Mouse (Mus musculus): ENCODE data around the gene Itga9. TPM values are rescaled to one million over a fixed set of nuclear protein-coding genes. Genes with fewer than 3 reads are reported as not detected.

Gene Itga9
- polyA plus RNA-seq, 1 experiment, result not detected

DNA sequence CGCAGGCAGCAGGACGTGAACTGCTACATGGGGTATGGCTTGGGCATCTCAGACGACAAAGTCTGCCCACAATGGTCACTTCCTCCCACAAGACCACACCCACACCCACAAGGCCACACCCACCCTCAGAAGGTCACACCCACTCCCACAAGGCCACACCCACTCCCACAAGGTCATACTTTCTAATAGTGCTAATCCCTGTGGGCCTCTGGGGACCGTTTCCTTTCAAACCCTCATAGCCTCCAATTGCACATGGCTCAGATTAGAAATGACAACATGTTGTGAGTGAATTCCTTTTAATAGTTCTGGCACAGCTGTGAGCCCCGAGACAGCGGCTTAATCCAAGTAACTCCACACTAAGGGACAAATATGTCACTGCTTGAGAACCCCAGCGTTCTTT is 280.7 kb downstream of the Itga9 start:
- TF ChIP-seq POLR2A (IDR thresholded peaks at IDR 0.05; ENCODE audit: insufficient read depth, low read depth, low read length), result no peak
- no peak for TF ChIP-seq CTCF (IDR thresholded peaks at IDR 0.05; ENCODE audit: insufficient read depth, low read depth, low read length)
- no peaks in the 10 kb centered on the region for H3K4me1 ChIP-seq (ENCODE audit: control insufficient read depth, insufficient read depth, low read length)
- no peak overlapping the region for H3K4me3 ChIP-seq (ENCODE audit: insufficient read depth, low read depth, low read length)
- WGBS, result 80% methylated on average over 7 of the region's 7 CpGs
- H3K27ac ChIP-seq (ENCODE audit: insufficient read depth, low read depth, low read length), result no peak overlapping the region

DNA sequence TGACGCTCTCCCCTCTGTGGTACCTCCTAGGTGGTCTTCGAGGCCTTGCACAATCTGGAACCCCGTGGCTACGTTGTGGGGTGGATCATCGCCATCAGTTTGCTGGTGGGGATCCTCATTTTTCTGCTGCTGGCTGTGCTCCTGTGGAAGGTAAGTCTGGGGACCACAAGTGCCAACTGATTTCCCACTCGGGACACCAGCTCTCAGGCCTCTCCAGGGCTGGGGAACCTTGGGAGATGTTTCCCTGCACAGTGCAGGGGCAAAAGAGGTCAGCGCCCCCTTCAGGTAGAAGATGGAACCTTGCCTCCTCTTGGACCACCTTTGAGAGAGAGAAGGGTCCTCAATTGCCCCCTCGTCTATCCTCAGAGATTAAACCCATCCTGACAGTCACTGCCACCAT is 281.2 kb downstream of the Itga9 start:
- TF ChIP-seq CTCF (IDR thresholded peaks at IDR 0.05; ENCODE audit: insufficient read depth, low read depth, low read length) (no peak), POLR2A (IDR thresholded peaks at IDR 0.05; ENCODE audit: insufficient read depth, low read depth, low read length) (no peak)
- Histone ChIP-seq H3K27ac (ENCODE audit: insufficient read depth, low read depth, low read length) (no peak overlapping the region), H3K4me1 (ENCODE audit: control insufficient read depth, insufficient read depth, low read length) (no peaks in the 10 kb centered on the region), H3K4me3 (ENCODE audit: insufficient read depth, low read depth, low read length) (no peak overlapping the region)
- WGBS, result 89% methylated on average over 8 of the region's 8 CpGs

DNA sequence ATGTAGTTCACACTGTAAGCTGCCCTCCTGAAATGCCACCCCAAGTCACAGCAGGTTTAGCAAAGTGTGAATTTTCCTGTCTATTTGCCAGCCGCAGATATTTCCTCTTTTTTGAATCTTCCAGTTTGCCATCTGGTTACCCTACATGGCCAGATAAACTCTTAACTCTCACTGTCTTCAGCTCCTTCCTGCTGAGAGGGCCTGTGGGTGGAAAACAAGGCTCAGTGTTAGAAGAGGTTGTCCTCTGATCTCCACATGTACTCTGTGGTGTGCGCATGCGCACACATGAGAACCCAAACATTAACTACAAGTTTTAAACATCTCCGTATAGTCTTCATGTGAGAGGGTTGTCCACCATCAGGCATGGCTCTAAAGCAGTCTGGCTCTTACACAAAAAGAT is 283.7 kb downstream of the Itga9 start:
- 86% methylated on average over 4 of the region's 4 CpGs for WGBS
- TF ChIP-seq POLR2A (IDR thresholded peaks at IDR 0.05; ENCODE audit: insufficient read depth, low read depth, low read length), result no peak
- Histone ChIP-seq H3K27ac (ENCODE audit: insufficient read depth, low read depth, low read length) (no peak overlapping the region), H3K4me1 (ENCODE audit: control insufficient read depth, insufficient read depth, low read length) (no peaks in the 10 kb centered on the region), H3K4me3 (ENCODE audit: insufficient read depth, low read depth, low read length) (no peak overlapping the region)

DNA sequence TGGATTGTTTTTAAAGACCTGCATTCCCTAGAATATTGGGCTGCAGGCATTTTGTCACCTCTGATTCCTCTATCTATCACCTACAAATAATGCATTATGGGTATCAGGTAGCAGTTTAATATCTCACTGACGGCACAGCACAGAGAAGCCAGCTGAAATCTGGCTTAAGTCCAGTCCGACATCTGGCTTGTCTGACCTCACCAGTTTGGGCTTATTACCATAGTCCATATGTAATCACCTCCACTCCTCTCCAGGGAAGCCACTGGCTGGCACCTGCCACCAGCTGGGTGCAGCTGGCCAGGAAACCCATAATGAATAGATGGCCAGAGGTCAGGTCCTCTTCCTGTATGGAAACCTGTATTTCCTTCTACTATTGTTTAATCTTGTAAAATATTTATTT is 284.2 kb downstream of the Itga9 start:
- Histone ChIP-seq H3K4me3 (ENCODE audit: insufficient read depth, low read depth, low read length) (no peak overlapping the region), H3K27ac (ENCODE audit: insufficient read depth, low read depth, low read length) (no peak overlapping the region), H3K4me1 (ENCODE audit: control insufficient read depth, insufficient read depth, low read length) (no peaks in the 10 kb centered on the region)
- TF ChIP-seq CTCF (IDR thresholded peaks at IDR 0.05; ENCODE audit: insufficient read depth, low read depth, low read length), result no peak
- no peak for TF ChIP-seq POLR2A (IDR thresholded peaks at IDR 0.05; ENCODE audit: insufficient read depth, low read depth, low read length)
- WGBS, result 88% methylated on average over 2 of the region's 2 CpGs

DNA sequence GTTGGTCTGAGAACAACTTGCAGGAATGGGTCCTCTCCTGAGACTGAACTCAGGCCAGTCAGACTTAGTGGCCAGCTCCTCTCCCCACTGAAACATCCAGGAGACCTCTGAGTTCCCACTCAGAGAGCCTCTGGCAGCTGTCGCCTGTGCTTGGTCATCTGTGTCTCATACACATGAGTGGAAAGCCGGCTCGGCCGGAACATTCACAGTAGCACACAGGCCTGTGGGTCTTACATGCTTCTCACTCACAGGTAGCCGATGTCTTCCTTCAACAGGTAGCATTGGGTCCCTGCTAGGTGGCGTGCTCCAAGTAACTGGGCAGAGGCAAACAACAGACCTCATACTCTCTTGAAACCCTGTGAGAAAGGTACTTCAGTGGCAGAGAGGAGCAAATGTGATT is 284.6 kb downstream of the Itga9 start:
- Histone ChIP-seq H3K27ac (ENCODE audit: insufficient read depth, low read depth, low read length) (no peak overlapping the region), H3K4me1 (ENCODE audit: control insufficient read depth, insufficient read depth, low read length) (no peaks in the 10 kb centered on the region), H3K4me3 (ENCODE audit: insufficient read depth, low read depth, low read length) (no peak overlapping the region)
- TF ChIP-seq POLR2A (IDR thresholded peaks at IDR 0.05; ENCODE audit: insufficient read depth, low read depth, low read length) (no peak), CTCF (IDR thresholded peaks at IDR 0.05; ENCODE audit: insufficient read depth, low read depth, low read length) (no peak)
- WGBS, result 94% methylated on average over 6 of the region's 6 CpGs

DNA sequence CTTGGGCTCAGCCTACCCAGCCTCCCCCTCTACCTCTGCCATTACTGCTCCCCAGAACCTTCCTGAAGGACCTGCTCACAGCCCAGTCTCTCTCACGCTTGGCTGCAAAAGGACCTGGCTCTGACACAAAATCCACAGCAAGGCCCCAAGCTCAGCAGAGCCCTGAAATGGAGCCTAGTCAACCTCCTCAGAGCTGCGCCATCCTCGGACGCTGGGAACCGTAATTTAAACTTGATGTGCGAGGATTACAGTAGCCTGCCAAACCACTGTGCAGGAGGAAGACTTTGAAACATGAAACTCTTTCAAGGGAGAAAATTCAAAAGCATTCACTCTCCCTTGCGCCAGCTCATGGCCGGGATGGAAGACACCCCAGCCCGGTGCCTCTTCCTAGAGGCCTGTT is 285.1 kb downstream of the Itga9 start:
- no peak for TF ChIP-seq POLR2A (IDR thresholded peaks at IDR 0.05; ENCODE audit: insufficient read depth, low read depth, low read length)
- no peak for TF ChIP-seq CTCF (IDR thresholded peaks at IDR 0.05; ENCODE audit: insufficient read depth, low read depth, low read length)
- WGBS, result 71% methylated on average over 9 of the region's 9 CpGs
- no peak overlapping the region for H3K27ac ChIP-seq (ENCODE audit: insufficient read depth, low read depth, low read length)
- H3K4me1 ChIP-seq (ENCODE audit: control insufficient read depth, insufficient read depth, low read length), result no peaks in the 10 kb centered on the region
- no peak overlapping the region for H3K4me3 ChIP-seq (ENCODE audit: insufficient read depth, low read depth, low read length)

DNA sequence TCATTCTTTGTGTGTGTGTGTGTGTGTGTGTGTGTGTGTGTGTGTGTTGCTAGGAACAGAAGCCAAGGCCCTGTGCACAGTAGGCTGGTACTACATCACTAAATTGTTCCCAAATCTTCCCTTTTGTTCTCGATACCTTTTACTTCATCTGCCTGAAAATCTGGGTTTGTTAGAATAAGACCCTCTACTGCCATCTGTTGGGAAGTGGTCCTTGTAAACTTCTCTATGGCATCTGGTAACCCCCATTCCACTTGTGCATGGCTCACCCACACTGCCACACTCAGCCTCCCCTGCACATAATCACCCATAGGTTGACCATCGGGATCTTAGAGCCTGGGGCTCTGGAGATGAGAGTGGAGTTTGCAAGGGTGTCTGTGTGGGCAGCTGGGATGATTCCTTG is 288.6 kb downstream of the Itga9 start:
- H3K4me1 ChIP-seq (ENCODE audit: control insufficient read depth, insufficient read depth, low read length), result no peaks in the 10 kb centered on the region
- 69% methylated on average over 2 of the region's 2 CpGs for WGBS
- H3K4me3 ChIP-seq (ENCODE audit: insufficient read depth, low read depth, low read length), result no peak overlapping the region
- no peak for TF ChIP-seq POLR2A (IDR thresholded peaks at IDR 0.05; ENCODE audit: insufficient read depth, low read depth, low read length)
- TF ChIP-seq CTCF (IDR thresholded peaks at IDR 0.05; ENCODE audit: insufficient read depth, low read depth, low read length), result no peak
- H3K27ac ChIP-seq (ENCODE audit: insufficient read depth, low read depth, low read length), result no peak overlapping the region

DNA sequence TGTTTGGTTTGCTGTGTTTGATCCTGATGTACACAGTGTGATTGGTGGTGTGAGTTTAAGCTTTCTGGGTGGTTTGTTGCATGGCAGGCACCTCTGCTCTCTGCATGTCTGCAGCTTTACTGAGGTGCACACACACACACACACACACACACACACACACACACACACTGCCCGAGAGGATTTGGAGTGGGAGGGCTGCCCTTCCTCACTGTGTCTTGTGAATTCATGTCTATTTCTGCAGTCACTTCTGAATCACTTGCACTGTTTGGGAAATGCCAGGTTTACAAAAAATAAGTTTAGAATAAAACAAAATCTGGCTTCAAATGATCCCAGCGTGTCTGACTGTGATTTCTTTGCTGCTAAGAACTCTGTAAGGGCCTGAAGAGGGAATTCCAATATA is 294.2 kb downstream of the Itga9 start:
- H3K27ac ChIP-seq (ENCODE audit: insufficient read depth, low read depth, low read length), result no peak overlapping the region
- TF ChIP-seq POLR2A (IDR thresholded peaks at IDR 0.05; ENCODE audit: insufficient read depth, low read depth, low read length) (no peak), CTCF (IDR thresholded peaks at IDR 0.05; ENCODE audit: insufficient read depth, low read depth, low read length) (no peak)
- no peak overlapping the region for H3K4me3 ChIP-seq (ENCODE audit: insufficient read depth, low read depth, low read length)
- 63% methylated on average over 2 of the region's 2 CpGs for WGBS
- H3K4me1 ChIP-seq (ENCODE audit: control insufficient read depth, insufficient read depth, low read length), result no peaks in the 10 kb centered on the region

DNA sequence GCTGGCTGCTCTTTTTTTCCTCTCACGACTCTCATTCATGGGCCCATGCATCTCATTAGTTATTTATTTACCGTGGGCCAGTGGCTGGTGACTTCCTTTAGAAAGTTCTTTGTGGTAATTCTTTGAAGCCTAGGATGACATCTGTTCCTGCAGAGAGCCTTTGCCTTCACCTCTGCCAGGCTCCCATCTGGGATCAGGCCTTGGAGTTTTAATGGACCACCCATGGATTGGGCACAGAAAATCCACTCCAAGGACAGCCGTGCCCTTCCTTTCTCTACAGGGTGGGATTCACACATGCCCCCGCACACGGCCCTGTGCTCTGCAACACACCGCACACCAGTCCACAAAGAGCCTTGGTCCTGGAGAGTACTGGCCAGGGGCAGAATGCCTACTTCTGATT is 295.4 kb downstream of the Itga9 start:
- no peak overlapping the region for H3K4me3 ChIP-seq (ENCODE audit: insufficient read depth, low read depth, low read length)
- 46% methylated on average over 6 of the region's 6 CpGs for WGBS

DNA sequence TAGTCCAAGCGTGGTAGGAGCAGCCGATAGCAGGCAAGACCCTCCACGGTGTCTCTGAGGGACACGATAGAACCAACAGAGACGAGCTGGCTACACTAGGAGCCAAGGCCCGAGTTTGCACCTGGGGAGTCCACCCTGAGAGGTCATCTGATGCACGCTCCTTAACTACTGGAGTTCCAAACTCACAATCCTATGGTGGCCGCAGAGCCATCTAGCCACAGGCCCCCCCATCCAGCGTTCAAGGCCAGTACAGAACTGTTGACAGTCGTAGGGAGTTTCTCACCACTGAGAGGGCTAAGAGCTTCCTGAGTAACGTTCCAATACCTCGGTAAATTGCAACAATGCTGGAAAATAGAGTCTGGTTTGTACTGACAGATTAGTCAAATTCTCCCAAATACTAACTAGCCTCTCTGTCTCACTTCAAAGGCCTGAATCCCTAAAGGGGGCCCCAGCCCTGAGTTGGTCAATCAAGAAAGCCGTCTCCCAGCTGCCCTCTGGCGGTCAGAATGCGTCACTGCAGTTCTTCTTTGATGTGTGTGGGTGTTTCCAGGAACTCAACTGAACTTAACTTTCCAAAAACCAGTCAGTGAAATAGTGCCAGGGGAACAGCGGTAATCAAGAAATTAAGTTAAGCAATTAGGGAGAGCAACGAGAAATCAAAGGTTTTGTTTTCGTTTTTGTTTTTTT is 301.6 kb downstream of the Itga9 start:
- H3K4me3 ChIP-seq (ENCODE audit: insufficient read depth, low read depth, low read length), result no peak overlapping the region
- H3K4me1 ChIP-seq (ENCODE audit: control insufficient read depth, insufficient read depth, low read length), result no peaks in the 10 kb centered on the region
- no peak overlapping the region for H3K27ac ChIP-seq (ENCODE audit: insufficient read depth, low read depth, low read length)
- peak; percentile 90 for TF ChIP-seq CTCF (IDR thresholded peaks at IDR 0.05; ENCODE audit: insufficient read depth, low read depth, low read length)
- no peak for TF ChIP-seq POLR2A (IDR thresholded peaks at IDR 0.05; ENCODE audit: insufficient read depth, low read depth, low read length)
- 53% methylated on average over 18 of the region's 18 CpGs for WGBS

More for the DNA sequence above, 295.4 kb downstream of the Itga9 start:
- Histone ChIP-seq H3K4me1 (ENCODE audit: control insufficient read depth, insufficient read depth, low read length) (no peaks in the 10 kb centered on the region), H3K27ac (ENCODE audit: insufficient read depth, low read depth, low read length) (no peak overlapping the region)
- no peak for TF ChIP-seq CTCF (IDR thresholded peaks at IDR 0.05; ENCODE audit: insufficient read depth, low read depth, low read length)
- no peak for TF ChIP-seq POLR2A (IDR thresholded peaks at IDR 0.05; ENCODE audit: insufficient read depth, low read depth, low read length)

All from olfactory bulb, adult 2 months (tissue).